ENCODE assay signal across 12 mouse cellular contexts in genomic region chr4:114738903-114739667, GRCm38 (mm10).
DNase-seq lines count a peak whose midpoint lies in the region; ATAC-seq and TF ChIP-seq lines count a peak whose summit lies in the region.
"Had no signal": no experiment of that assay in that cellular context is flagged by ENCODE, and none has a peak within 500 bp of the region (broad histone marks: within the 10 kb centered on the region; RNA-seq: fewer than 3 reads in every experiment).

No protein-coding gene starts in this region.

- TF ChIP-seq CTCF in stomach, postnatal 0 days (IDR thresholded peaks at IDR 0.05; ENCODE audit: low read depth), result no peak

- no peak for ATAC-seq in neural tube, embryonic 15.5 days (ENCODE audit: low FRiP score)
- ATAC-seq in stomach, postnatal 0 days (ENCODE audit: low FRiP score, low TSS enrichment), result no peak
- ATAC-seq: hindbrain, embryonic 16.5 days had no signal

- no peak overlapping the region for H3K9ac ChIP-seq in neural tube, embryonic 15.5 days (replicated peaks)
- no peak overlapping the region for H3K9ac ChIP-seq in stomach, postnatal 0 days (ENCODE audit: low read length)

- no peak overlapping the region; the same call in 1 of the 2 replicates for H3K27ac ChIP-seq in neural tube, embryonic 15.5 days (replicated peaks)
- H3K27ac ChIP-seq in stomach, postnatal 0 days (replicated peaks), result no peak overlapping the region

- H3K4me3 ChIP-seq in neural tube, embryonic 15.5 days (replicated peaks), result no peak overlapping the region
- no peak overlapping the region for H3K4me3 ChIP-seq in stomach, postnatal 0 days (ENCODE audit: low read depth, low read length)
- H3K4me3 ChIP-seq: erythroblast, embryonic 14.5 days had no signal

- H3K4me2 ChIP-seq in neural tube, embryonic 15.5 days, result no peak overlapping the region
- no peak overlapping the region for H3K4me2 ChIP-seq in stomach, postnatal 0 days (replicated peaks; ENCODE audit: low read depth)

- 20% methylated on average over 16 of the region's 16 CpGs for WGBS in neural tube, embryonic 15.5 days
- WGBS in stomach, postnatal 0 days, result 37% methylated on average over 16 of the region's 16 CpGs

- DNase-seq in neural tube, embryonic 10.5 days (ENCODE audit: extremely low spot score, low spot score), result peak; percentile 68
- peak; percentile 15 for DNase-seq in kidney, adult 18-20 months
- DNase-seq in kidney, postnatal 25 days, result peak; percentile 25 to 49
- DNase-seq in stomach, postnatal 0 days (ENCODE audit: low spot score), result peak; percentile 10
- no peak for DNase-seq in adipocyte (ENCODE audit: low spot score)
- no peak for DNase-seq in urinary bladder, postnatal 10 days (ENCODE audit: low spot score)
- no peak for DNase-seq in layer of hippocampus, adult 11-12 months (ENCODE audit: low spot score)
- DNase-seq: cerebellum, adult 11 months; lung, postnatal 36 days had no signal

- no peaks in the 10 kb centered on the region for H3K9me3 ChIP-seq in neural tube, embryonic 15.5 days (replicated peaks)
- H3K9me3 ChIP-seq in stomach, postnatal 0 days (ENCODE audit: control insufficient read depth, low read length), result no peaks in the 10 kb centered on the region

- no peaks in the 10 kb centered on the region for H3K27me3 ChIP-seq in neural tube, embryonic 15.5 days (replicated peaks)
- H3K27me3 ChIP-seq in stomach, postnatal 0 days (ENCODE audit: control insufficient read depth, insufficient read depth, low read length), result no peaks in the 10 kb centered on the region

- no peak for TF ChIP-seq EP300 in stomach, postnatal 0 days (optimal IDR thresholded peaks at IDR 0.05)

- H3K36me3 ChIP-seq in neural tube, embryonic 15.5 days, result no peaks in the 10 kb centered on the region
- H3K36me3 ChIP-seq in stomach, postnatal 0 days (ENCODE audit: control insufficient read depth, insufficient read depth, low read length), result no peaks in the 10 kb centered on the region

- H3K4me1 ChIP-seq in neural tube, embryonic 15.5 days, result no peaks in the 10 kb centered on the region
- no peaks in the 10 kb centered on the region for H3K4me1 ChIP-seq in stomach, postnatal 0 days (replicated peaks; ENCODE audit: control insufficient read depth, insufficient read depth)

Comparison
In these comparisons a context has a peak if more than half of its experiments do, and no peak if none do; other contexts are left out.
1. DNase-seq: peak in neural tube, embryonic 10.5 days (single experiment), kidney, adult 18-20 months (single experiment), kidney, postnatal 25 days (2 of 2) and stomach, postnatal 0 days (single experiment); none in adipocyte (single experiment), urinary bladder, postnatal 10 days (single experiment) and layer of hippocampus, adult 11-12 months (single experiment).